Mouse (Mus musculus): ENCODE data around the gene Ablim2. TPM values are rescaled to one million over a fixed set of nuclear protein-coding genes. Genes with fewer than 3 reads are reported as not detected.
A peak's percentile ranks its signal among the peaks of the same experiment; 100 is the strongest.

The Ablim2 gene
- polyA plus RNA-seq, 1 experiment: 176 TPM

DNA sequence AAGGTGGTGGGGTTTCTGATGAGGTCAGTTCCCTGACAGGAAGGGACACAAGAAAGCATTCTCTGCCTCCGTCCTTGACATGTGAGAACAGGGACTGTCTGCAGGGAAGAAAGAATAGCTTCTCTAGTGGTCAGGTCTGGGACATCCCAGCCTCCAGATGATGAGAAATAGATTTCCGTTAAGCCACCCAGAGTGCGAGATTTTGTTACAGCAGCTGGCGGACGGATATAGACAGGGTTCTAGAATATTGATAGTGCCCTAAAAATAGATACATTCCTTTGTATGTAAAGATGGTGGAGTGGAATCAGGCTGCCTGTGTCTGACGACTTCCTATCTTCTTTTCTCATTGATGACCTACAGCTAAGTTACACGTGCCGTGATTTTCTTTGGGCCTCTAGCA lies 145.8 kb downstream of the Ablim2 start:
- peaks cover 4% of the 10 kb centered on the region for H3K4me1 ChIP-seq (ENCODE audit: control insufficient read depth, insufficient read depth, low read length)

DNA sequence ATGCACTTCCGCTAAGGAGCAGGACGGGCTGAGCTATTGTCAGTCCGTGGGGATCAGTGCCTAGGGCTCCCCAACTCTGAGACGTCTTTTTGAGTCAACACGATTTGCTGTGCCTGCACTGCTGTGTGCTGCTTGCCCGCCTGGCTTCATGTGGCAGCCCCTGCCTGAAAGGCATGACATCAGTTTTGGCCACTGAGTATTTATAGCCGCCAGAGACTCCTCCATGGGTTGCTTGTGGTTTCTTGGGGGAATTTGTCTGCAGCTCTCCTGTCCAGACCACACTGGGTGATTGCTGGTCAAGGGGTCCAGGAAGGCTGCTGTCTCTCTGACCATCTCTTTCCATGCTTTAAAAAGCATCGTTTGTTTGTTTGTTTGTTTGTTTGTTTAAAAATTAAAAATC lies 147.6 kb downstream of the Ablim2 start:
- Histone ChIP-seq H3K4me1 (ENCODE audit: control insufficient read depth, insufficient read depth, low read length) (peaks cover 7% of the 10 kb centered on the region), H3K27ac (ENCODE audit: insufficient read depth, low read length) (no peak overlapping the region), H3K4me3 (ENCODE audit: insufficient read depth, low read length) (no peak overlapping the region)
- TF ChIP-seq CTCF (IDR thresholded peaks at IDR 0.05; ENCODE audit: extremely low read depth, insufficient read depth, low read length): no peak

More for the DNA sequence above, 145.8 kb downstream of the Ablim2 start:
- H3K4me3 ChIP-seq (ENCODE audit: insufficient read depth, low read length): no peak overlapping the region
- no peak overlapping the region for H3K27ac ChIP-seq (ENCODE audit: insufficient read depth, low read length)
- TF ChIP-seq CTCF (IDR thresholded peaks at IDR 0.05; ENCODE audit: extremely low read depth, insufficient read depth, low read length) (no peak), POLR2A (IDR thresholded peaks at IDR 0.05; ENCODE audit: extremely low read depth, insufficient read depth, low read length) (no peak)

DNA sequence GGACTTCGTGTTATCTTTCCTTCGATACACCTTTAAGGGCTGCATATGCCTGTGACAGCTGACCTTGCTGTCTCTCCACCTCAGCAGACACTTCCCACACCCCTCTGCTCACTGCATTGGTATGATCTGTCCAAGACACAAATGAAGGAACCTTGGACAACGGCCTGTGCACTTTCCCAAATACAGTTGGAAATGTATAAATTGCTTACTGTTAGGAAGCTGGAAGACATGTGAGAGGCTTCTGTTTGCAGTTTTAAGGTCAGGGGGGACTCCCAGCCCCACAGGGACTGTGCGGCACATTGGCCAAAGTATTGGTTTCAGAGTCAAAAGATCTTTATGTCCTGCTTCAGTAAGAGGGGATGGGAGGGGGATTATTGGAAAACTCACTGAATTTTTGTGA lies 149.4 kb downstream of the Ablim2 start:
- TF ChIP-seq POLR2A (IDR thresholded peaks at IDR 0.05; ENCODE audit: extremely low read depth, insufficient read depth, low read length) (no peak), CTCF (IDR thresholded peaks at IDR 0.05; ENCODE audit: extremely low read depth, insufficient read depth, low read length) (no peak)

DNA sequence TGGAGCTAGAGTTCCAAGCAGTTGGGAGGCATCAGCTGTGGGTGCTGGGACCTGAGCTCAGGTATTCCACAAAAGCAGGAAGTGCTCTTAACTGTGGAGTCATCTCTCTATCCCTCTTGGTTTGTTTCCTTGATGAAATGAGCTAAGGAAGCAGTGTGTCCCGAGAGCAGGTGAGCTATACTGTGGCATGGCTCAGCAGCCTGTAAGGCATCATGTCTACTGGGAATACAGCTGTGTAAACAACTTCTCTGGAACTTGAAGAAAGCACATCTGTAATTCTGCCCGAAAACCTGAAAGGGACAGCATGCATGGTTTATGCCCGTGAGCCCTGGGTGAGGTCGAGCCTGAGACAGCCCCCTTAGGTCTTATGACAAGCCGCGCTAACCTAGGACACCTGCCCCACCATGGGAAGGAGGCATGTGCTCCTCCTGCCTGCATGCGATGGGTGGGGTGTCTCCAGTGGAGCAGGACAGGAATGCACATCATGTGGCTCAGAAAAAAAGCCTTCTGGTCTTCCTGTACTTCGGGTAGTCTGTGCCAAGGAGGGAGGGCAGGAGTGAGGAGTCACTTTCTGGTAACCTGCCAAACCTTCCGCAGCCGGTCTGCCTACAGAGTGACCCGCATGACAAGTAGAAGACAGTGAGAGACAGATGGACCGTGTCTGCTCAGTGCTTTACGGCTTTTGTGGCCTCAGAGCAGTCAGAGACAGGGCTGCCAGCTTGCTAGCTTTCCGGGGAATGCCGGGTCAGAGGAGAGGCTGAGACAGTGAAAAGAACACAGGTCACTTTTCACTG lies 150.2 kb downstream of the Ablim2 start:
- Histone ChIP-seq H3K27ac (ENCODE audit: insufficient read depth, low read length) (no peak overlapping the region), H3K4me3 (ENCODE audit: insufficient read depth, low read length) (no peak overlapping the region), H3K4me1 (ENCODE audit: control insufficient read depth, insufficient read depth, low read length) (peaks cover 7% of the 10 kb centered on the region)
- TF ChIP-seq CTCF (IDR thresholded peaks at IDR 0.05; ENCODE audit: extremely low read depth, insufficient read depth, low read length) (no peak), POLR2A (IDR thresholded peaks at IDR 0.05; ENCODE audit: extremely low read depth, insufficient read depth, low read length) (no peak)

More for the DNA sequence above, 149.4 kb downstream of the Ablim2 start:
- peaks cover 7% of the 10 kb centered on the region for H3K4me1 ChIP-seq (ENCODE audit: control insufficient read depth, insufficient read depth, low read length)
- no peak overlapping the region for H3K4me3 ChIP-seq (ENCODE audit: insufficient read depth, low read length)
- H3K27ac ChIP-seq (ENCODE audit: insufficient read depth, low read length): no peak overlapping the region

DNA sequence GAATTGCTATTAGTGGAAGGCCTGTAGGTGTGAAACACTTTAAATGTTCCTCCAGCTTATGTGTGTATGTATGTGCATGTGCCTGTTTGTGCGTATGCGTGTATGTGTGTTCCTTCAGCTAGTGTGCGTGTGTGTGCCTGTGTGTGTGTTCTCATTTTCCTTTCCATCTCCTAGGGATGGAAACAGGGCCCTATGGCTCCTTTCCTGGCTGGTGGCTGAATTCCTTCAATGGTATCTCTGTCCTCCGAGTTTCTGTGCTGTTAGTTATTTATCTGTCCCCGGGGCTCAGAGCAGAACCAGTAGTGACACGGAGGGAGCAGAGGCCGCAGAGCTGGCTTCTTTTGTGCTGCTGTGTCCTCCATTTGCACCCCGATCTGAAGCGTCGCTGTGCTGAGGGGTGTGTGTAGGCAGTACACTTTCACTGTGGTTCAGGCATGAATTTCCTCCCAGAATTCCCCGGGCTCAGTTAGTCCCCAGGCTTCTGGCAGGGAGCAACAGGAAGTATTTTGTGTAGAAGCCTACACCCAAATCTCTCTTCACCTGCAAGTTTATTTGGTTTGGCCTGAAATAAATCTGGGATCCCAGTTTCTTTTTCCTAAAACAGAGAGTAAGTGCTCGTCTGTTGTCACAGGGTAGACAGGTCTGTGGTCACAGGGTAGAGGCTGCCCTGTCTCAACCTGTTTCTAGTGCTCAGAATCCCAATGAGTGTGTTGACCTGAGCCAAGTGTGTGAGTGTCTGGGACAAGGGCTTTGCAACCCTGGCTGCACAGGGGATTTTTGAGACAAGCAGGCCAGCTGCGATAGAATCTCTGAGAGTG lies 151.2 kb downstream of the Ablim2 start:
- TF ChIP-seq CTCF (IDR thresholded peaks at IDR 0.05; ENCODE audit: extremely low read depth, insufficient read depth, low read length) (no peak), POLR2A (IDR thresholded peaks at IDR 0.05; ENCODE audit: extremely low read depth, insufficient read depth, low read length) (no peak)
- Histone ChIP-seq H3K4me3 (ENCODE audit: insufficient read depth, low read length) (no peak overlapping the region), H3K27ac (ENCODE audit: insufficient read depth, low read length) (0 out of 2 replicates have a peak overlapping the region, but pooled peaks have one; percentile 24), H3K4me1 (ENCODE audit: control insufficient read depth, insufficient read depth, low read length) (peaks cover 7% of the 10 kb centered on the region)

DNA sequence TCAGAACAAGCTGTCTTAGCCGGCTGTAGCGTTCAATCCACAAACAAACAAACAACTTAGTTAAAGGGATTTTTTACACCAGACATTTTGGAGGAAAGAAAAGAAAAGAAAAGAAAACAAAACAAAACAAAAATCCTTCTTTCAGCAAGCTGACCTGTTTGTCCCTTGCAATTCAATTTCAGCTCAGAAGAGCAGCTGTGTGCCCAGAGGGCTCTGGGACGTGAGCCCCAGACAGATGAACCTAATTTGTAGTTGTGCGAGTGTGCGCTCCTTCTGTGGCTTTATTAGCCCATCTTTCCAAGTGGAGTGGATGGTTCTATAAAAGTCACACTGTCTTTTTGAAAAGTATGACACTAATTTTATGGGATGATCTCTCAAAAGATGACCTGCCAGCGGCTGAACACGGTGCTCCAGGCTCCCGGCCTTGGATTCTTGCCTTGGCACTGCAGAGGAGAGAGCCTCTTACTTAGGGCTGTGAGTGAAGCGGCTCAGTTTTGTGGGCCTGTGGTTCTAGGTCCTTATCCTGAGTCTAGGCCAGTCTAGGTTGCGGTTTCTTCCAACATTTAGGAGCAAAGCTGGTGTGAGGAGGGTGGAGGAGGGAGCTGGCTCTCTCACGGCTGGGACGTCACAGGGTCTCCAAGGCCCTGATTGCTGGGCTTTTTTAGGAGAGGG lies 158.1 kb downstream of the Ablim2 start:
- TF ChIP-seq POLR2A (IDR thresholded peaks at IDR 0.05; ENCODE audit: extremely low read depth, insufficient read depth, low read length): no peak
- TF ChIP-seq CTCF (IDR thresholded peaks at IDR 0.05; ENCODE audit: extremely low read depth, insufficient read depth, low read length): no peak
- Histone ChIP-seq H3K4me1 (ENCODE audit: control insufficient read depth, insufficient read depth, low read length) (peaks cover 3% of the 10 kb centered on the region), H3K4me3 (ENCODE audit: insufficient read depth, low read length) (no peak overlapping the region), H3K27ac (ENCODE audit: insufficient read depth, low read length) (no peak overlapping the region)

DNA sequence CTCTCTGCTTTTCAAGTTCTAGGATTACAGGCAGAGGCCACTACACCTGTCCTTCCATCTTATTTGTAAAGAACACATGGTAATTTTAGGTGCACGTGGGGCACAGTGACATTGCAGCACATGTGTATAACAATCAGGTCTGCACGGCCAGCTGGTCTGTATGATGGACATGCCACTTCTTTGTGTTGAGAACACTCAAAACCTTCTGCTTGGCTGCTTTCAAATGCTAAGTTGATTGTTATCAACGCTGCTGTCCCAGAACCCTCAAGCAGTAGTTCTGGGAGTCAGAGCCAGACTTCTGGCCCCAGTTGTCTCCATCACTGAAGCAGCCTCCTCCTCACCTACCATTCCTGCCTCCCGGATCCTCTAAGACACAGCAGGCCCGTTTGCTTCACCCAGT lies 159.0 kb downstream of the Ablim2 start:
- H3K27ac ChIP-seq (ENCODE audit: insufficient read depth, low read length): no peak overlapping the region
- TF ChIP-seq POLR2A (IDR thresholded peaks at IDR 0.05; ENCODE audit: extremely low read depth, insufficient read depth, low read length): no peak
- TF ChIP-seq CTCF (IDR thresholded peaks at IDR 0.05; ENCODE audit: extremely low read depth, insufficient read depth, low read length): no peak
- no peak overlapping the region for H3K4me3 ChIP-seq (ENCODE audit: insufficient read depth, low read length)
- peaks cover 3% of the 10 kb centered on the region for H3K4me1 ChIP-seq (ENCODE audit: control insufficient read depth, insufficient read depth, low read length)

DNA sequence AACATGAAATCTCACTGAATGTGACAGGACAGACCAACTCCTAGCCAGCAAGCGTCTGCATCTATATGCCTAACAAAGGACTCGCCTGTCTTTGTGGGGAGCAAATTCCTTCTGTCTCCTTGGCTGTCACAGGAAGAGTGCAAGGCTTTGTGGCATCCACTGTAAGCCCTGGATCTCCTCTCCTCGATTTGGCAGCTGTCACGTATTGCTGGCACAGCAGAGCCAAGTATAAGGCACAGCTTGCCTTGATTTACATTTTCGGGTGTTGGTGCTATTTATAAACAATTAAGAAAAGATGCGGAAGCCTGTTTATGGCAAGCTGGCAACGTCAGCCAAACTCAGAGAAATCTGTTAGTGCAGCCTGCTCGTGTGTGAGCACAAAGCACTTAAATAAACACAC lies 160.7 kb downstream of the Ablim2 start:
- TF ChIP-seq CTCF (IDR thresholded peaks at IDR 0.05; ENCODE audit: extremely low read depth, insufficient read depth, low read length): no peak
- TF ChIP-seq POLR2A (IDR thresholded peaks at IDR 0.05; ENCODE audit: extremely low read depth, insufficient read depth, low read length): no peak
- no peak overlapping the region for H3K4me3 ChIP-seq (ENCODE audit: insufficient read depth, low read length)
- no peak overlapping the region for H3K27ac ChIP-seq (ENCODE audit: insufficient read depth, low read length)
- peaks cover 3% of the 10 kb centered on the region for H3K4me1 ChIP-seq (ENCODE audit: control insufficient read depth, insufficient read depth, low read length)

DNA sequence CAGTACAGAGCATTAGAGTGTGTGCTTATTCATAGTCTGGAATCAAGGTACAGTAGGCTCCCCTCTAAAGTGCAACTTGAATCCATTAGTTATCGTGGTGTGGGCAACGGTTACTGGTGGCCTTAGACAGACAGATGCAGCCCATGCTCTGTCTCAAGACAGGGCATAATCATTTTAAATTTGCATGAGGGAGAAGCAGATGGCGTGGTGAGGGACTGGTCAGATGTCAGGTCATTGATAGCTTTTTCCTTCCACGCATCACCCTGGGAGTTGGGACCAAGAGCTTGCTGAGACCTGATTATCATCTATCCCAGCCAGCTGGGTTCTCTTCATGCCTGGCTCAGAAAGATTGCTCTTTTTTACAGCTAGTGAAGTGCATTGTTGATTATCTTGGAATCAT lies 162.4 kb downstream of the Ablim2 start:
- H3K4me1 ChIP-seq (ENCODE audit: control insufficient read depth, insufficient read depth, low read length): peaks cover 3% of the 10 kb centered on the region
- H3K27ac ChIP-seq (ENCODE audit: insufficient read depth, low read length): no peak overlapping the region
- no peak for TF ChIP-seq POLR2A (IDR thresholded peaks at IDR 0.05; ENCODE audit: extremely low read depth, insufficient read depth, low read length)
- no peak for TF ChIP-seq CTCF (IDR thresholded peaks at IDR 0.05; ENCODE audit: extremely low read depth, insufficient read depth, low read length)
- no peak overlapping the region for H3K4me3 ChIP-seq (ENCODE audit: insufficient read depth, low read length)
